Mouse (Mus musculus): ENCODE results near the gene Foxn3. TPM values are rescaled to one million over a fixed set of nuclear protein-coding genes. Genes with fewer than 3 reads are reported as not detected.

The Foxn3 gene
- total RNA-seq, 2 experiments from 2014 or later = 49.9 to 51.2 TPM

DNA sequence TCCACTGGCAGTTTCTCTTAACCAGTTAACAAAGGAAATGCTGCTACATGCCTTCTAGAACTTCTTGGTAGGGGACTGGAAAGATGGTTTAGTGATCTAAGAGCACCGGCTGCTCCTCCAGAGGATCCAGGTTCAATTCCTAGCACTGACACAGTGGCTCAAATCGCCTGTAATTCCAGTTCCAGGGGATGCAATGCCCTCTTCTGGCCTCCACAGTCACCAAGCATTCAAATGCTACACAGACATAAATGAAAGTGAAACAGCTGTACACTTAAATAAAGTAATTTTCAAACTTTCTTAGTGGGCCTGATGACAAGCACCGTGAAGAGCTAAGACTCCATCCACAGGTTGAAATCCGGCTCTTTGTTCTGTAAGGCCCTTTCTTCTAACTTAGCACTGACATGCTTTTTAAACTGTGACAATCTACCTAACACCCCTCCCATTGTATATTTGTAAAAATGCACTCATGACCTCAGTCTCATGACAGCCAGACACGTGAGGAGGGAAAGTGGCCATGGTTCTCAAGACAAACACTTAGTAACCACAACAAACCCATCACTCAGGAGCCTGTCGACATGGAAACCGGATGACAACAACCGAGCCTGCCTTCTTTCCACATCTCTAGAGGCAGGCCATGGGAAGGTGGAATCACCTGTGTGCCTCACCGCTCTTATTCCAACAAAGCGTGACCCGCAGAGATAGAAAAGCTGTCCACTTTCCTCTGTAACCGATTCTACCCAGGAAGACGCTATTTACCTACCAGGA lies 222.8 kb downstream of the Foxn3 start:
- DNase-seq (ENCODE audit: low spot score in 2 of 2) = no peak
- intact Hi-C loops (cut with DNase I) = no loop called here

DNA sequence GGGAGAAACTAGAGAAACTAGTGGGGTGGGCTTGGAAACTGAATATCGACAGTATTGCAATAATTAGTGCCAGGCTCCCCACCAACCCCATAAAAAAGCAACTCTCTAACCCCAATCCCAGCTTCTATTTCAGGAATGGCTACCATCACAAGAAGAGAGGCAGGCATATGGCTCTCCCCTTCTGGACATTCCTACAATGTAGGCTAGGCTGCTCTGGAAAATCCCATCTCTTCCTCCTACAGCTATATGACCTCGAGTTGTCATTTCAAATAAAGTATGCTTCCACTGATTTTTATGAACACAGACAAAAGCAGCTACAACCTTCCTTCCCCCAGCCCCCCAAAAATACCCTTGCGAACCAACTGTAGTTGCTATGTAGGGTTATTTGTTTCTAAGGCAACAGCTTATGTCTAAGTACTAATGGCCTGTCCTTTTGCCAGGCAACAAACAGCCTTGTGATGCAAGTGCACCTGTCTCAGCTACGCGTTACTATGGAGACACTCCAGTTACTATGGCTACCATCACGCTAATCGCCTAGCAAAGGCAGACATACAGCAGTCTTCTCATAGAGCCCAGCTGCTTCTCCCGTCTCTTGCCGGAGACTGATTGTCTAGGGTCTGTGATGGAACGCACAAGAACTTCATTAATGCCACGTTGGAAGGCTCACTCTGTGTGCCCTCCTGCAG lies 223.6 kb downstream of the Foxn3 start:
- peak; percentile 44 to 61 for DNase-seq (ENCODE audit: low spot score in 2 of 2)
- intact Hi-C loops (cut with DNase I) = loop anchor here (10.0 kb wide), 1 partner anchor 245 kb away; no protein-coding TSS in a partner anchor

DNA sequence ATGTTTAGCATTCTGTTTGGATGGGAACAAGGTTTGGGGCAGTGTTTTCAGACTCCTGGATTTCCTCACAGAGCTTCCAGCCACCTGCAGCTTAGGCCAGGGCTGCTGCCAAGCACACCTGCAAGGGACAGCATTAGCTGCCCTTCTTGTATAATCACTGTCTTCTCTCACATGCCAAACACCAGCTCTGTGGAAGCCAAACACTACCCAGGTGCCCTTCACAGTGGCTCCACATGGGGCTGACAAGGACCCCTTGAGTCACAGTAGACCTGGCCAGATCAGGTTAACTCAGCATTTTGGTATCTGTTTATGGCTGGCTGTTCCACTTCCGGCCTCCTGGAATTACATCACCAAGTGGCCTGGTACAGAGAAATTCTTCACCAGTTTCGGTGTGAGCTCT lies 224.6 kb downstream of the Foxn3 start:
- intact Hi-C loops (cut with DNase I) = loop anchor here (10.0 kb wide), 1 partner anchor 244 kb away; no protein-coding TSS in a partner anchor
- no peak for DNase-seq (ENCODE audit: low spot score in 2 of 2)

DNA sequence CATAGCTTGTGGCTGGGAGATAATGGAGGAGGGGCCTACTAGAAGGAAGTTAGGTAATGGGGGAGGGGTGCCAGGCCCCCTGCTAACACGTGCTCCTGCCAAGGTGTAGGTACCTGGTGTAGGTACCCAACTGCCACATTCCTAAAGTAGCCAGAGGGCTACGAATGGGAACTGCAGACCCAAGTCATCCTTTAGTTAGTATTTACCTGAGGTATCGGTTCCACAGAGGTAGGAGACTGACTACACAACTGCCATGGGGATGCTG lies 226.3 kb downstream of the Foxn3 start:
- DNase-seq (ENCODE audit: low spot score in 2 of 2) = no peak
- intact Hi-C loops (cut with DNase I) = loop anchor here (10.0 kb wide), 1 partner anchor 242 kb away; no protein-coding TSS in a partner anchor

DNA sequence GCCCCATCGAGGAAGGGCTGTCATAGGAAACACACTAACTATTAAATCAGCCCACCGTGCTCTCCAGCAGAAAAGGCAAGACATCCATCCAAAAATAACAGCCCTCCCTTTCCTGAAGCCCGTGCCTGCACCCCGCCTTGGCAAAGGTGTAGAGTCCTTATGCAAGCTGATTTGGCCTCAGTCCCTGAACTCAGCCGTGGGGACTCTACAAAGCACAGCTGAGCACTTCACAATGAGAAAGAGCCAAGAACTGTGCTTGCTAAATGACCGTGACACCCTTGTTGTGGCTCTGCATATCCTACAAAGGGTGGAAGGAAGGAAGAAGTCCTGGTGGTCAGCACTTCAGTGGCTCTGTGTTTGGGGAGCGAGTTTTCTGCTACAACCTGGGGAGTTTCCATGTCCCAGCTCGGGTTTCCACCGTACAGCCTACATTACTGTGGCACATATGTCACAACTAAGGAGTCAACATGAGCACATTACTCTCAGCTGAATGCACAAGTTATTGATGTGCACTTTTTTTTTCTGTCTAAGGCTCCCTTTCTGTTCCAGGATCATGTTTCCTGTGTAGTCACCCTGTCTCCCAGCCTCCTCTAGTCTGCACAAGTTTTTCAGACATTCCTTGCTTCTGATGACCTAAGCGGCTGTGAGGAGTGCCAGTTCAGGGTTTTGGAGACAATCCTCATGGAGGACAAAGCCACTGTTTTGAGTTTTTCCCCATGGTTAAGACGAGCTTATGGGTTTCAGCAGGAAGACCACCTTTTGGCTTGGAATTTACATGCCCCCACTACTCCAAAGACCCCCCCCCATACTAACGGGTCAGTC lies 226.8 kb downstream of the Foxn3 start:
- peak; percentile 43 to 45 for DNase-seq (ENCODE audit: low spot score in 2 of 2)
- intact Hi-C loops (cut with DNase I) = loop anchor here (10.0 kb wide), 1 partner anchor 242 kb away; no protein-coding TSS in a partner anchor

DNA sequence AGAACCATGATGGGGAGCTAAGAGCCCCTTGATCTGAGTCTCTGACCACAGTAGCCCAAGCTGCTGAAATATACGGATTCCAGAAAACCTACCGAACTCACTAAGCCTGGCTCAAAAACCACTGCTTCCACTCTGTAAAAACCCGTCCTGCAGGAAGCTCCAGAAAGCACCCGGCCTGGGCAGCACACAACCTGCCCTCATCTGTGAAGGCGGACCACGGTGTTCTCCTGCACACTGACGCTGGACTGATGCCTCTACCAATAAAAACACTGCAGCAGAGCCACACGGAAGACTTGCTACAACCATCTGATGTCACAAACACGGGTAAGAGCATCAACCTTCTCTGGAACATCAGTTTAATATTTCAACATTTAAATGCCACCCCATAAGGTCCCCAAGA lies 227.8 kb downstream of the Foxn3 start:
- intact Hi-C loops (cut with DNase I) = loop anchor here (10.0 kb wide), 1 partner anchor 241 kb away; no protein-coding TSS in a partner anchor
- DNase-seq (ENCODE audit: low spot score in 2 of 2) = no peak

DNA sequence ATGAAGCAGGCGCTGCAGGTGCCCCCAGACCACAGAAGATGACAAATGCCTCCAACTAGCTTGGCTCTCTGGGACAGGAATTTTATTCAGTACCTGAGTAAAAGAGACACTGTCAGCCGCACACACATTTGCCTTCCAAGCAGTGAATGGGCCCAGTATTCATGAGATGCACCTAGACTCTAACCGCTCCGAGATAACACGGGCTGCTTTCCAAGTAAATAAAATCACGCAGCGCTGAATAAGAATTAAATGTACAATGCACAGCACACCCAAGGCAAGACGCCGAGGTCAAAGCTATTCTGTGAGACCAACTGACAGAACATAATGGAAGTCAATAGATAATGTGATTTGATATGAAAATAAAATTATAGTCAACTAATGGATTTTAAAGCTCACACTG lies 229.4 kb downstream of the Foxn3 start:
- DNase-seq (ENCODE audit: low spot score in 2 of 2) = no peak
- intact Hi-C loops (cut with DNase I) = loop anchor here (10.0 kb wide), 1 partner anchor 239 kb away; no protein-coding TSS in a partner anchor

DNA sequence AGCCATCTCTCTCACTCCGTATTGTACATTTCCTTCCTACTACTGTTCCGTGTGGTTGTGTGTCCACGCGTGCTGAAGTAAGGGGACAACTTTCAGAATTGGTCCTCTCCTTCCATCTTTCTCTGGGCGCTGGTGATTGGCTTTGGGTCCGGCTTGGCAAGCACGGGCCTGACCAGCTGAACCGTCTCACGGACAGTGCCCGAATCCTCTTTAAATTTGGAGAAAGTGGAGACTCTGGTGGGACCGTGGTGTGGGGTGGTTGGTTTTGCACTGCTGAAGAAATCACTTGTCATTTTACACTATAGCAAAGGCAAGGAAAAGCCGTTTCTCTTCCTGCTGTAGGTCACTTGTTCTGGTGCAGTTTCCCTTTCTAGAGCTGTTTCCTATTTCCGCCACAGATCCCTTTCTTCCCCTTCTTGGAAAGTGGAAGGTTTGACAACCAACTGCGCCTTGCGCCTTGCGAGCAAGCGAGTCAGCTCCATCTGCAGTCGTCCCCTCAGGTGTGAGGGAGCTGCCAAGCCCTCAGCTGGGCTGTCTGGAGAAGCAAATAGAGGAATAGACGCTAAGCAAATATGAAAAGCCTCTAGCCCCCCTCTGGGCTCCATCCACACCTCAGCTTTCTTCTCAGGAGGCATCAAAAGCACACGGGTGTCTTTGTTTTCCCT lies 229.9 kb downstream of the Foxn3 start:
- no peak for DNase-seq (ENCODE audit: low spot score in 2 of 2)
- intact Hi-C loops (cut with DNase I) = loop anchor here (10.0 kb wide), 1 partner anchor 239 kb away; no protein-coding TSS in a partner anchor

DNA sequence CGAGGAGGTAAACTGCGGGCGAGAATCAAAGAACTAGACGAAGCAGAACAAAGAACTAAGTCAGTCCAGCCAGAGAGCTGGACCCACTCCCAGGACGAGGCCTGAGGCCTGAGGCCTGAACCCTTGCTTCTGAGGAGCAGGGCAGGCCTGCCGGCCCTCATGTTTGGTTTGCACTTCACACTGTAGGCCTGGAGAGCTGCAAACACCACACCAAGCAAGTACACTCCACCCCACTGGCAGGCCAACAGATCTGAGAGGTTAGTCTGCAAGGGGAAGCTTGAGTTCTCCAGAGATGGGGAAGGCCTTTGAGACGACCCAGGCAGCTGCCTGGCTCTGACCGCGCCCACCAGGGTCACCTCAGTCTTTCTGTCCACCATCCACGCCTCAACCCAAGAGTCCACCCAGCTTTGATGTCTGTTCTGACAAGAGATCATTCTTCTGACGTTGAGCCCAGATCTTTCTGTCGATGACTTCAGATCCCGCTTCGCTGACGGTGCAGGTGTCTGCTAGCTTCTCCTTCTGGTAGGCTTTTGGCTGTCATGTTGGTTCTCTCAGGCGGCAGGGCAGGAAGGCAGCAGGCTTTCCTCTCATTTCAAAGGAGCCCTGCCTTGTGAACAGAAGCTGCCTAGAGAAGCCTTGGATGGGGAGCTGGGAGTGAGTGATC lies 231.1 kb downstream of the Foxn3 start:
- intact Hi-C loops (cut with DNase I) = loop anchor here (10.0 kb wide), 1 partner anchor 237 kb away; no protein-coding TSS in a partner anchor
- no peak for DNase-seq (ENCODE audit: low spot score in 2 of 2)

DNA sequence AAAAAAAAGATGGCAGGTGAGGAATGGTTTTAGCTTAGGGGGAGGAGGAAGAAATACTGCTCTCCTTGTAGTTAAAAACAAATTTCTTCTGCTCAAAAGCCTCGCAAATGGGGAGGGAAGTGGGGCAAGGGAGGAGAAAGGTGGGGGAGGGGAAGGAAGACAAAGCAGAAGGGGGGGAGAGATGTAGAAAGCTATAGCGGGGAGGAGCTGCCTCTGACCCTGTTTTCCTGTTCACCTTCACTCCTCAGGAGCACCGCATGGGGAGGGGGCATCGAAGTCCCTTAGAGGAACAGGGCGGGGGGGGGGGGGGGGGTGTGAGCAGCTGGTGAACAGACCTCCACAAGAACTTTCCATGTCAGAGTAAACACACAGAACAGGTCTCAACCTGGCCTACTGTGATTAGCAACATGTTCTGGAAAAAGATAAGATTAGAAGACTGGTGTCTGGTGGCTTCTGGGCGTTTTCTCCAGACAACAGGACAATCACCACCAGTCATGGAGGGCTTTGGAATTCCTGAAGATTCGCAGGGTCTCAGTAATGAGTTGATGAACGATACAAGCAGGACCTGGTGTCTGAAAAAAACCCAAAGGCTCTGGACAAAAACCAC lies 231.9 kb downstream of the Foxn3 start:
- intact Hi-C loops (cut with DNase I) = loop anchor here (10.0 kb wide), 1 partner anchor 237 kb away; no protein-coding TSS in a partner anchor

DNA sequence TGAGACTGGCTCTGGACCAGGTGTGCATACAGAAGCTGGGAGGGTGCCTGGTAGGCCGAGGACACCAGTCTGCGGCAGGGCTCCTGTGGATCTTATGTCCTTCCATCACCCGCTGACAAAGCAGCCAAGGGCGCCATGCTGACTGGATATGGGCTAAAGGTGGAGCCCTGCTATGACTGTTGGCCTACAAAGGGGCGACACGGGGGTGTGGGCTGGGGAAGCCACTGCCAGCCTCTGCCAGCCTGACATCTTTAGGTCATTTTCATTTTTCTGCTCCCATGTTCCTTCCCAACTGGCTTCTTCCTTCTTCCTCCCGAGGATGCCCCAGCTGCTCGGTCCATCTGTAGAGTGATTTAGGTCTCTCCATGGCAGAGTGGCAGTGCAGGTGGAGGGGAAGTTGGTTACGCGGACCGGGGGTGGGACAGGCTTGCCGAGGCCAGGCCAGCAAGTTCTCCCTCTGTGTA lies 232.5 kb downstream of the Foxn3 start:
- no peak for DNase-seq (ENCODE audit: low spot score in 2 of 2)
- intact Hi-C loops (cut with DNase I) = loop anchor here (10.0 kb wide), 1 partner anchor 236 kb away; no protein-coding TSS in a partner anchor

More for the DNA sequence above, 231.9 kb downstream of the Foxn3 start:
- DNase-seq (ENCODE audit: low spot score in 2 of 2) = no peak

DNA sequence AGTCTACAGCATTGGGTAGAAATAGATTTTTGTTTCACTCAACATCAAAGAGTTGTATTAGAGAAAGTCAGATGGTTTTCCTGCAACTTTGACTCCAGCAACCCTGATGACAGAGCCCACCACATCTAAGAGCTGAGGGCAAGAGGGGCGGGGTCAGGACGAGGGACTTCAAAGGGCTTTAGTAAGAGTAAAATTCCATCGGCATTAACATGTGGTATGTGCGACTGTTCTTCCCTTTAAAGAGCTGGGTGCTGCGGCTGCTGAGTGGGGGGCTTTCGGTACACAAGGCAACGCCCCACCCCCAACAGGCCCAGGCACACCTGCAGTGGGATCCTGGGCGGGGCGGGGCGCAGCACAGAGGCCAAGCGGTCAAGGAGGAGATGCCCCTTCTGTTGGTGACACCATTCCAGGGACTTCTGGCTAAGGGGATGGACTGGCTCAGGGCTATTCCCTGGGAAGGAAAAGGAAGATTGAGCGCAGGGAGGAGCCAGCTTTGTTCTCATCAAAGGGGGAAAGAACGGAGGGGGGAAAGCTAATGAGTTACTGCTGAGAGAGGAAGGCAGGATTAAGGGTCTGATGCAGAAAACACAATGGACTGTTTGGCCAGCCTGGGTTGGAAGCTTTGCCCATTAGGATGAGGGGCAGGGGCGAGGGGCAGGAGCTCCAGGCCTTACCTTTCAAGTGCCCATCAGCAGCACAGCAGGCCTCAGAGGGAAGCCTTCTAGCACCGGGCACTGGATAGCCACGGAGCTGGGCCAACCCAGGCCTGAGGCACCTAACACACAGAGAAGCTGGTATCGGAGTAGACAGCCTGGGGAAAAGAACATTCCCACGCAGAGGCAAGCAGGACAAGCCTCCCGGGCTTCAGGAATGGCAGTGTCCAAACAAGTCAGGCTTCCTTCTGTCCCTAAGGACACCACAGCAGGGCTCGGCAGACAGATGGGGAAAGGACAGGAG lies 233.8 kb downstream of the Foxn3 start:
- no peak for DNase-seq (ENCODE audit: low spot score in 2 of 2)
- intact Hi-C loops (cut with DNase I) = loop anchor here (10.0 kb wide), 1 partner anchor 235 kb away; no protein-coding TSS in a partner anchor

DNA sequence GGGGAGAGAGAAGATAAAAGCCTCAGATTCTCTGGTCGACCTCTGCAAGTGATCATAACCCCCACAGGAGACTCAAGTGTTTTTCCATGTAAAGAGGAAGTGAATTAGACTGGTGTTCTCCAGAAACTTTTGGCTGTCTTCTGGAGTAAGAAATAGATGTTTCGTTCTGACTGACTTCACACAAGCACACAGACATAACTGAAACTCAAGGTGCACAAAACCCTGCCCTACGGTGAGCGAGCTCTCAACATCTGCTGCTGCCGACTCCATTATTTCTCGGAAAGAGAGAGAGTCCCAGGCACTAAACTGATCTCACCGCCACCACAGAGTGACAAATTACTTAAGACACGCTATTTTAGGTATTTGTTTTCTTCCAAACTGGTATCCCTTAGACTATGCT lies 237.2 kb downstream of the Foxn3 start:
- no peak for DNase-seq (ENCODE audit: low spot score in 2 of 2)
- intact Hi-C loops (cut with DNase I) = no loop called here

DNA sequence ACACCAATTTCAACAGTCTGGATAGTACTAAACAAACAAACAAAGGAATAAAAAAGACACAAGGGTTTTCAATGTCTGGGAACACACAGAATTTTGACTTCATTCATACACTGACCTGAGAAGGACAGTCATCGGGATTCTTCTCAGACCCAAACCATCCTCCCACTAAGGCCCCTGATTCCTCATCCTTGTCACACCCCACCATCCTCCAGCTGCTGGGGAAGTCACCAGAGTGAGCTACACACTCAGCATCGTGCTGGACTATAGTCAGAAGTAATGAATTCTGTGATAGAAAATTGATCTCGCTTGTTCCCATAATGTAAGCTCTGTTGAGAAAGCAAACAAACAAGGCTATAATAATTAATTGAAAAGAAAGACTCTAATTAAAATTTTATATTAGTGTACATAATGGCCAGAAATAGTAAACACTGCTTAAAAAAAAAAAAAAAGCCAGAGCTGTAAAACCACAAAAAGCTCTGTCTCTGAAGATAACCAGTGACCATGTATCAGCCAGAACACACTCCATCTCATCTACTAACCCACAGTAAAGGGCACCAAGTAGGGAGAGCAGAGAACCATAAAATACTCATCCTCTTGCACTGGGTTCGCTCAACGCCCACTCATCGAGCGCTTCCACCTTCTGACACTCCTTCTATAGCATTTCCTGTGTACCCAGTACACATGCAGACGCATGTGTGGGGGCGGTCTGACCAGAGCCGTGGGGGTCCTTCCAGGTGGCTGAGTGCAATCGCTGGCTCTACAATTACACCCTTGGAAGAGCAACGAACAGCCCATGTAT lies 241.6 kb downstream of the Foxn3 start:
- intact Hi-C loops (cut with DNase I) = no loop called here
- no peak for DNase-seq (ENCODE audit: low spot score in 2 of 2)

DNA sequence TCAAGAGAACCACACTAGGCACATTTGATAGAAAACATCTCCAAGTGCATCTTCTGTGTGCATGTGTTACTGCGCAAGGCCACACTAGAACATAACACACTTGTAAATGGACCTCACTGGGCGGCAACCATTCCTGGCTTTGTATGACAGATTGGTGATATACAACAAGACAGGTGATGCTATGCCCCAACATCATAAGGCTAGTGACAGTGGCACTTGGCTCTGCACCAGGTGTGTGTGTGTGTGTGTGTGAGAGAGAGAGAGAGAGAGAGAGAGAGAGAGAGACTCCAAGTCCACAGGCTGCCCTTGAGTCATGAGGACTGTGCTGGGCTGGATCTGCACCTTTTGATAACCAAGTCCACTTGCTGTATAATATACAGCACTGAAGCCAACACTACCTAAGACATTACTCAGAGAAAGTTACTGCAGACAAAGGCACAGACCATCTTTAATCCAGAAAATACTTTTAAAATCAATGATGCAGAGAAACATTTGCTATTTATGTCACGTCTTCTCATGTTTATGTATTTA lies 242.4 kb downstream of the Foxn3 start:
- DNase-seq (ENCODE audit: low spot score in 2 of 2) = no peak
- intact Hi-C loops (cut with DNase I) = no loop called here

DNA sequence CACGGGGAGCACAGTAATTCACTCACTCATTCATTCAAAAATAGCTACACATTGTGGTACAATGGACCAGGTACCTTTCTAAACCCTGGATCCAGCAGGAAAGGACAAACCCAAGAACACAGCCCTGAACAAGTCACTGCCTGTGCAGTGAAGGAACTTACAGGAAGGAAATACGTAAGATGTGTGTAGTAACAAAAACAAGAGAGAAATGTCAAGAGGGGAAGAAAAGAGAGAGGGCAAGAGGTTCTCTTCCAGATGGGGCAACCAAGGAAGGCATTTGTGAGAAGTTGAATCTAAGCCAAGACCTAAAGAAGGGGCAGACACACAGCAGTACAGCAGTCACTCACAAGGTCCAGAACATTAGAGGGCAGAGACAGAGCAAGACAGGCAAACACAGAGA lies 243.5 kb downstream of the Foxn3 start:
- DNase-seq (ENCODE audit: low spot score in 2 of 2) = no peak
- intact Hi-C loops (cut with DNase I) = no loop called here

All from left cerebral cortex, postnatal 36 days (tissue).